ENCODE assay signal across 12 mouse cellular contexts in genomic region chr3:84021217-84022200, GRCm38 (mm10). TPM values are rescaled to one million over a fixed set of nuclear protein-coding genes. Genes with fewer than 3 reads are reported as not detected.
DNase-seq lines count a peak whose midpoint lies in the region; ATAC-seq and TF ChIP-seq lines count a peak whose summit lies in the region.
"Had no signal": no experiment of that assay in that cellular context is flagged by ENCODE, and none has a peak within 500 bp of the region (broad histone marks: within the 10 kb centered on the region; RNA-seq: fewer than 3 reads in every experiment).

No protein-coding gene starts in this region.

- H3K27ac ChIP-seq in gastrocnemius, adult 2 months, result no peak overlapping the region
- H3K27ac ChIP-seq in limb, embryonic 14.5 days (replicated peaks; ENCODE audit: low read depth, low read length), result no peak overlapping the region
- peak overlapping the region; percentile 81 for H3K27ac ChIP-seq in stomach, embryonic 16.5 days (ENCODE audit: low read length)
- H3K27ac ChIP-seq: neural tube, embryonic 12.5 days had no signal

- peaks cover 36% of the 10 kb centered on the region for H3K4me1 ChIP-seq in limb, embryonic 14.5 days (ENCODE audit: control insufficient read depth, insufficient read depth, low read length)
- H3K4me1 ChIP-seq in stomach, embryonic 16.5 days (ENCODE audit: control insufficient read depth, insufficient read depth, low read length), result peaks cover 27% of the 10 kb centered on the region

- H3K27me3 ChIP-seq in limb, embryonic 14.5 days (ENCODE audit: control insufficient read depth, insufficient read depth, low read length), result no peaks in the 10 kb centered on the region
- H3K27me3 ChIP-seq in stomach, embryonic 16.5 days (ENCODE audit: control insufficient read depth, insufficient read depth, low read length), result no peaks in the 10 kb centered on the region
- H3K27me3 ChIP-seq: neural tube, embryonic 12.5 days had no signal

- H3K36me3 ChIP-seq in limb, embryonic 14.5 days (ENCODE audit: control insufficient read depth, insufficient read depth, low read length), result 0 out of 2 replicates have a peak, but pooled peaks cover 4% of the 10 kb centered on the region
- H3K36me3 ChIP-seq in stomach, embryonic 16.5 days (ENCODE audit: control insufficient read depth, insufficient read depth, low read length), result peaks cover 6% of the 10 kb centered on the region; the same call in 1 of the 2 replicates

- intact Hi-C loops in gastrocnemius, adult 2 months (cut with DNase I), result no loop called here

- ATAC-seq in limb, embryonic 14.5 days (ENCODE audit: low FRiP score, low read depth), result peak; percentile 23; the same call in 1 of the 2 replicates
- peak; percentile 83 for ATAC-seq in stomach, embryonic 16.5 days (ENCODE audit: insufficient read depth, low FRiP score)

- H3K4me2 ChIP-seq in limb, embryonic 14.5 days (replicated peaks; ENCODE audit: low read depth, low read length, severe bottlenecking), result no peak overlapping the region
- H3K4me2 ChIP-seq in stomach, embryonic 16.5 days (ENCODE audit: low read depth, low read length), result peak overlapping the region; percentile 24; the same call in 1 of the 2 replicates
- H3K4me2 ChIP-seq: neural tube, embryonic 12.5 days had no signal

- 55% methylated on average over 8 of the region's 8 CpGs for WGBS in limb, embryonic 14.5 days
- 49% methylated on average over 8 of the region's 8 CpGs for WGBS in stomach, embryonic 16.5 days

- no peaks in the 10 kb centered on the region for H3K9me3 ChIP-seq in limb, embryonic 14.5 days (ENCODE audit: control insufficient read depth, low read length)
- H3K9me3 ChIP-seq in stomach, embryonic 16.5 days (replicated peaks; ENCODE audit: control insufficient read depth, low read length), result no peaks in the 10 kb centered on the region
- H3K9me3 ChIP-seq: neural tube, embryonic 12.5 days had no signal

- no peak for TF ChIP-seq CTCF in gastrocnemius, adult 2 months (IDR thresholded peaks at IDR 0.05)

- no peak for TF ChIP-seq POLR2A in limb, embryonic 14.5 days (IDR thresholded peaks at IDR 0.05; ENCODE audit: borderline replicate concordance, extremely low read depth, insufficient read depth, insufficient read length)

- no peak overlapping the region for H3K4me3 ChIP-seq in gastrocnemius, adult 2 months
- H3K4me3 ChIP-seq in limb, embryonic 14.5 days (replicated peaks; ENCODE audit: low read length), result no peak overlapping the region
- H3K4me3 ChIP-seq in stomach, embryonic 16.5 days (replicated peaks; ENCODE audit: low read length), result no peak overlapping the region
- H3K4me3 ChIP-seq: neural tube, embryonic 12.5 days had no signal

- peak; percentile 30 for DNase-seq in gastrocnemius, adult 2 months
- DNase-seq in gastrocnemius, postnatal 4 days (ENCODE audit: low spot score in 2 of 2), result no peak
- DNase-seq in urinary bladder, postnatal 25 days (ENCODE audit: low spot score), result peak; percentile 22
- no peak for DNase-seq in urinary bladder, adult 2 months (ENCODE audit: low spot score)
- no peak for DNase-seq in limb, embryonic 14.5 days (ENCODE audit: low spot score)
- no peak for DNase-seq in thymus, adult 18-20 months
- no peak for DNase-seq in natural killer cell, adult 2 months (ENCODE audit: low spot score in 2 of 2)
- DNase-seq: cerebellum, adult 9-10 months; heart, postnatal 10 days; kidney, postnatal 25 days had no signal

- no peak overlapping the region for H3K9ac ChIP-seq in limb, embryonic 14.5 days (ENCODE audit: low read depth, low read length, severe bottlenecking)
- H3K9ac ChIP-seq in stomach, embryonic 16.5 days (ENCODE audit: low read length), result peak overlapping the region; percentile 20; the same call in 1 of the 2 replicates
- H3K9ac ChIP-seq: neural tube, embryonic 12.5 days had no signal

RNA-seq across cellular contexts. Expression of gene Tmem131l, which starts 18.5 kb away (rescaled TPM):
- 10 to 100 TPM; 12.0 to 17.4 TPM for total RNA-seq in gastrocnemius, adult 2 months (2021)
- total RNA-seq in gastrocnemius, postnatal 4 days (2021), result 10 to 100 TPM; 59.8 to 60.5 TPM
- polyA plus RNA-seq in urinary bladder, adult 2 months (2012; rRNA removed), result 21.4 and 23.7 TPM in 2 replicates
- polyA plus RNA-seq in limb, embryonic 14.5 days (2012; rRNA removed), result 52.4 and 60.0 TPM in 2 replicates
- polyA plus RNA-seq in limb, embryonic 14.5 days (2014; fragmentation: Nextera tagmentation; extraction: Ambion mirVana), result 59.8 and 66.0 TPM in 2 replicates
- 38.9 and 41.7 TPM in 2 replicates for polyA plus RNA-seq in stomach, embryonic 16.5 days (2015; fragmentation: Nextera tagmentation; extraction: Ambion mirVana)

Comparison
In these comparisons a context has a peak if more than half of its experiments do, and no peak if none do; other contexts are left out.
1. DNase-seq: peak in gastrocnemius, adult 2 months (single experiment) and urinary bladder, postnatal 25 days (single experiment); none in gastrocnemius, postnatal 4 days (0 of 2), urinary bladder, adult 2 months (single experiment), limb, embryonic 14.5 days (single experiment), thymus, adult 18-20 months (0 of 2) and natural killer cell, adult 2 months (0 of 2).